Comparison of ENCODE assay signal across 7 mouse cellular contexts in genomic region chr8:82864521-82864818, GRCm38 (mm10). TPM values are rescaled to one million over a fixed set of nuclear protein-coding genes. Genes with fewer than 3 reads are reported as not detected.
A peak's percentile ranks its signal among the peaks of the same experiment; 100 is the strongest.
DNase-seq lines count a peak whose midpoint lies in the region; ATAC-seq lines count a peak whose summit lies in the region.

No protein-coding gene starts in this region.

- peak overlapping the region; percentile 84 for H3K9ac ChIP-seq in embryonic facial prominence, embryonic 12.5 days
- peak overlapping the region; percentile 95 for H3K9ac ChIP-seq in hindbrain, embryonic 14.5 days
- H3K9ac ChIP-seq in midbrain, embryonic 11.5 days (ENCODE audit: low read length), result peak overlapping the region; percentile 90

- peak overlapping the region; percentile 75 for H3K27ac ChIP-seq in embryonic facial prominence, embryonic 12.5 days
- H3K27ac ChIP-seq in hindbrain, embryonic 14.5 days, result peak overlapping the region; percentile 94
- no peak overlapping the region for H3K27ac ChIP-seq in midbrain, embryonic 11.5 days (ENCODE audit: low read depth, low read length)

- H3K4me3 ChIP-seq in embryonic facial prominence, embryonic 12.5 days, result peak overlapping the region; percentile 76
- H3K4me3 ChIP-seq in hindbrain, embryonic 14.5 days (replicated peaks; ENCODE audit: low read length), result peak overlapping the region; percentile 87
- H3K4me3 ChIP-seq in midbrain, embryonic 11.5 days (ENCODE audit: low read depth, low read length), result peak overlapping the region; percentile 71

- no peaks in the 10 kb centered on the region for H3K9me3 ChIP-seq in embryonic facial prominence, embryonic 12.5 days
- H3K9me3 ChIP-seq in hindbrain, embryonic 14.5 days (ENCODE audit: control insufficient read depth, low read length), result no peaks in the 10 kb centered on the region
- no peaks in the 10 kb centered on the region for H3K9me3 ChIP-seq in midbrain, embryonic 11.5 days (ENCODE audit: control insufficient read depth, low read length)

- DNase-seq in ovary, postnatal 14 days (ENCODE audit: low spot score), result peak; percentile 13
- no peak for DNase-seq in ovary, postnatal 10 days (ENCODE audit: low spot score)
- no peak for DNase-seq in hindbrain, embryonic 14.5 days (ENCODE audit: low spot score)
- DNase-seq in midbrain, embryonic 11.5 days (ENCODE audit: low spot score, missing footprints), result no peak
- DNase-seq in left cerebral cortex, adult 11 months (ENCODE audit: low spot score), result no peak
- DNase-seq in layer of hippocampus, adult 9-10 months (ENCODE audit: low spot score), result no peak

- WGBS in embryonic facial prominence, embryonic 12.5 days, result under 1% methylated on average over 10 of the region's 10 CpGs
- WGBS in hindbrain, embryonic 14.5 days, result 3% methylated on average over 10 of the region's 10 CpGs
- WGBS in midbrain, embryonic 11.5 days, result 3% methylated on average over 10 of the region's 10 CpGs

- no peaks in the 10 kb centered on the region for H3K27me3 ChIP-seq in embryonic facial prominence, embryonic 12.5 days
- no peaks in the 10 kb centered on the region for H3K27me3 ChIP-seq in hindbrain, embryonic 14.5 days (ENCODE audit: control insufficient read depth, insufficient read depth, low read length)
- H3K27me3 ChIP-seq in midbrain, embryonic 11.5 days (ENCODE audit: control insufficient read depth, insufficient read depth, low read length), result no peaks in the 10 kb centered on the region

- ATAC-seq in embryonic facial prominence, embryonic 12.5 days (ENCODE audit: insufficient number of reproducible peaks, insufficient read depth, low FRiP score, low TSS enrichment), result peak; percentile 5; the same call in 1 of the 2 replicates
- 0 out of 2 replicates have a peak, but pooled peaks have one; percentile 3 for ATAC-seq in hindbrain, embryonic 14.5 days (ENCODE audit: low FRiP score)
- peak; percentile 43 for ATAC-seq in midbrain, embryonic 11.5 days (ENCODE audit: low FRiP score)

- H3K4me2 ChIP-seq in embryonic facial prominence, embryonic 12.5 days (replicated peaks), result peak overlapping the region; percentile 82
- peak overlapping the region; percentile 84 for H3K4me2 ChIP-seq in hindbrain, embryonic 14.5 days (replicated peaks)
- H3K4me2 ChIP-seq in midbrain, embryonic 11.5 days, result peak overlapping the region; percentile 62

- H3K36me3 ChIP-seq in embryonic facial prominence, embryonic 12.5 days, result no peaks in the 10 kb centered on the region
- no peaks in the 10 kb centered on the region for H3K36me3 ChIP-seq in hindbrain, embryonic 14.5 days (replicated peaks; ENCODE audit: control insufficient read depth, insufficient read depth)
- no peaks in the 10 kb centered on the region for H3K36me3 ChIP-seq in midbrain, embryonic 11.5 days (ENCODE audit: control insufficient read depth, insufficient read depth, low read length)

- H3K4me1 ChIP-seq in embryonic facial prominence, embryonic 12.5 days, result peaks cover 20% of the 10 kb centered on the region
- H3K4me1 ChIP-seq in hindbrain, embryonic 14.5 days (replicated peaks; ENCODE audit: control insufficient read depth, insufficient read depth, low read length), result peaks cover 17% of the 10 kb centered on the region
- peaks cover 10% of the 10 kb centered on the region for H3K4me1 ChIP-seq in midbrain, embryonic 11.5 days (ENCODE audit: control insufficient read depth, insufficient read depth, low read length)

RNA-seq across cellular contexts. Expression of gene Rnf150, which starts 1.3 kb away (rescaled TPM):
- polyA plus RNA-seq in embryonic facial prominence, embryonic 12.5 days (2016; fragmentation: Nextera tagmentation; extraction: Ambion mirVana), result 2.6 and 3.1 TPM in 2 replicates
- 2.3 and 2.4 TPM in 2 replicates for polyA plus RNA-seq in hindbrain, embryonic 14.5 days (2014; fragmentation: Nextera tagmentation; extraction: Ambion mirVana)
- 1.2 and 1.5 TPM in 2 replicates for polyA plus RNA-seq in midbrain, embryonic 11.5 days (2014; fragmentation: Nextera tagmentation; extraction: Ambion mirVana)
